Mouse (Mus musculus) forebrain, embryonic 11.5 days (tissue): ENCODE results near the gene C9. TPM values are rescaled to one million over a fixed set of nuclear protein-coding genes. Genes with fewer than 3 reads are reported as not detected.

Source experiments
- ATAC-seq: fragments of 200-750 bp; cut with Nextera tagmentation; replicated peaks from 2 replicates; pipeline ENCODE4 v1.8.0; 2017; ENCODE audit warnings: moderate TSS enrichment; ENCODE audit not compliant: low FRiP score
- DNase-seq: peaks from one replicate; pipeline ENCODE4 v3.0.0-alpha.2; 2017; ENCODE audit warnings: low spot score
- H3K27ac ChIP-seq: fragments of 300-500 bp; sonication (generic); 2 replicates; pipeline ENCODE4 v1.5.1; 2014; ENCODE audit warnings: low read depth, low read length
- H3K27me3 ChIP-seq: fragments of 300-500 bp; sonication (generic); 2 replicates; pipeline ENCODE4 v1.6.1; 2014; ENCODE audit warnings: mild to moderate bottlenecking, low read length, mixed read lengths; ENCODE audit not compliant: control insufficient read depth, insufficient read depth
- H3K36me3 ChIP-seq: fragments of 300-500 bp; sonication (generic); 2 replicates; pipeline ENCODE4 v1.6.1; 2014; ENCODE audit warnings: mild to moderate bottlenecking, low read length, moderate library complexity, mixed read lengths; ENCODE audit not compliant: control insufficient read depth, insufficient read depth
- H3K4me1 ChIP-seq: fragments of 300-500 bp; sonication (generic); replicated peaks from 2 replicates; pipeline ENCODE4 v1.6.1; 2014; ENCODE audit warnings: low read length, mixed read lengths; ENCODE audit not compliant: control insufficient read depth, insufficient read depth
- H3K4me2 ChIP-seq: fragments of 300-500 bp; sonication (generic); 2 replicates; pipeline ENCODE4 v1.6.1; 2014; ENCODE audit warnings: low read depth, mild to moderate bottlenecking, low read length, moderate library complexity, mixed read lengths; ENCODE audit not compliant: severe bottlenecking
- H3K4me3 ChIP-seq: fragments of 300-500 bp; sonication (generic); 2 replicates; pipeline ENCODE4 v1.5.1; 2014; ENCODE audit warnings: low read depth, low read length
- H3K9ac ChIP-seq: fragments of 300-500 bp; sonication (generic); 2 replicates; pipeline ENCODE4 v1.6.1; 2014; ENCODE audit warnings: low read length
- H3K9me3 ChIP-seq: fragments of 300-500 bp; sonication (generic); 2 replicates; pipeline ENCODE4 v1.6.1; 2016; ENCODE audit warnings: low read length, mixed read lengths; ENCODE audit not compliant: control insufficient read depth
- WGBS: fragments of 180-500 bp; shearing (Covaris S2); extraction: QIAGEN DNeasy Blood & Tissue Kit; methylation state at CpG from one replicate; pipeline ENCODE4 v1.1.7; 2014; 5-methylcytosine and 5-hydroxymethylcytosine counted together
- polyA plus RNA-seq: library from polyadenylated mRNA; unstranded; fragments of >200 nt; fragmentation: Nextera tagmentation; extraction: Ambion mirVana; gene quantifications from 2 replicates; pipeline ENCODE4 v1.2.1, GENCODE M21; 2014

Gene C9
- polyA plus RNA-seq, 1 experiment from 2014 or later, result not detected

DNA sequence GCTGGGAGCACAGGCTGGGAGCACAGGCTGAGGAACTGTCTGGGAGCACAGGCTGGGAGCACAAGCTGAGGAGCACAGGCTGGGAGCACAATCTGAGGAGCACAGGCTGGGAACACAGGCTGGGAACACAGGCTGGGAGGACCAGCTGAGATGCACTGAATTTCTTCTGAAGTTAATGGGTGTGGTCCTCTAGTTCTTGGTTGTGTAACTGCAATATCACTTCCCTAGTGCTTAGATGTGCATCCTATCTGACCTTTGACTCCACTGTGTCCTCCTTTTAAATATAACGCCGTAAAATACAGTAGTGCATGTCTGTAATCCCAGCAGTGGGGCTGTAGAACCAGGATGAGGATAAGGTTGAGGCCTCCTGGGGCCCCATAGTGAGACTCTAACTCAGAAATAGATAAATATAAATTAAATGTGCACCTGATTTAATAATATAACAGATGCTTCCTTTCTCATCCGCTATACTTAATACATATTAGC is 88.8 kb downstream of the C9 start:
- Histone ChIP-seq H3K4me1 (no peaks in the 10 kb centered on the region), H3K9me3 (no peaks in the 10 kb centered on the region), H3K9ac (no peak overlapping the region), H3K27me3 (no peaks in the 10 kb centered on the region), H3K36me3 (no peaks in the 10 kb centered on the region), H3K27ac (no peak overlapping the region), H3K4me2 (no peak overlapping the region), H3K4me3 (no peak overlapping the region)
- ATAC-seq (no peak), DNase-seq (no peak)
- 90% methylated on average over 3 of the region's 3 CpGs for WGBS

DNA sequence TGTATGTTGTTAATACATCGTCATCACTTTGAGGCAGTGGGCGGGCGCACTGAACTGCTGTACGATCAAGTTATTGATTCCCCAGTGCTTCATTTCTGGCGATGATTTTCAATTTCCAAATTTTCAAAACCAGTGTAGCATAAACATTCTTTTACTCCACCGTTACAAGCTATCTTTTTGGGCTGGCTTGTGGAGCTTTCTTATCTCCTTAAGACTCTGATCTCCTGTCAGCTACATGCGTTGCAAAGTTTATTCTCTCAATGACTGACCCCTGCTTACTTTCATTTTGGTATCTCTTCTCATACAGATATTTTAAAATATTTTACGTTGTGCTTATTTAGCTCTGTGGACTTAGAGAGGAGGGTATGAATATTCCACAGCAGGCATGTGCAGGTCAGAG is 89.5 kb downstream of the C9 start:
- Histone ChIP-seq H3K4me1 (no peaks in the 10 kb centered on the region), H3K9ac (no peak overlapping the region), H3K9me3 (no peaks in the 10 kb centered on the region), H3K27ac (no peak overlapping the region), H3K4me3 (no peak overlapping the region), H3K36me3 (no peaks in the 10 kb centered on the region), H3K4me2 (no peak overlapping the region), H3K27me3 (no peaks in the 10 kb centered on the region)
- WGBS, result 89% methylated on average over 8 of the region's 8 CpGs
- DNase-seq (no peak), ATAC-seq (no peak)

DNA sequence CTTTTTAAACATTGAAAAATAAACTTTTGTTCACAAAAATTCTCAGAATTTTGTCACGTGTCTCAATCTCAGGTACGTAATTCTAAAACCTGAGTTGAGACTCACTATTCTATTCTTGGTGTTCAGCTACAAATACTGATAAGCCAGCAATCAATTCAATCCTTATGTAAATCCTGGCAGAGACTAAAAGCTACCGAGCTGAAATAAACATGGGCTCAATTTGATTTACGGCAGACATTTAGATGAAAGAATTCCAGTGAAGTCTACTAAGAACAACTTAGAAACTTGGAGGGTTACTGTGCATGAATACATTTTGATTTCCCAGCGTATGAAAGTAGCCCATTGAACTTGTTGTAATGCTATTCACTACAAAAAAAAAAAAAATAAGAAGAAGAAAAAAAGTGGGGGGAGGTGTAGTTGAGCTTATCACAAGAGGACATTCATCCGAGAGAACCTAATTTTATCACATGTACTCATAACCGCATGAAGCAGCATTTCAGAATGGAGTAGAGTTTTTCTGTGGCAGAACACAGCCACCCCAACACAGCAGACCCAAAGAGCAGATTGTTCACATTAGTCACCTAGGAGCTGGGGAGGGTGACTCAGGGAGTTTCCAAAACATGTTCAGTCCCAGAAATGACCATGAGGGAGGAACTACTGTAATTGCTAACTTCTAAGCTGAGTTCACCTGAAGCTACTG is 94.7 kb downstream of the C9 start:
- WGBS, result 89% methylated on average over 7 of the region's 7 CpGs
- Histone ChIP-seq H3K9ac (no peak overlapping the region), H3K4me2 (no peak overlapping the region), H3K27ac (no peak overlapping the region), H3K4me3 (no peak overlapping the region), H3K27me3 (no peaks in the 10 kb centered on the region), H3K4me1 (no peaks in the 10 kb centered on the region), H3K36me3 (no peaks in the 10 kb centered on the region), H3K9me3 (no peaks in the 10 kb centered on the region)
- ATAC-seq (no peak), DNase-seq (no peak)

Other genes with a start within 250 kb of the C9 start
- 53.9 and 55.6 TPM in 2 replicates for gene Dab2, start 145.5 kb upstream of the C9 start, polyA plus RNA-seq
- gene Fyb, start 77.5 kb downstream of the C9 start, polyA plus RNA-seq, result 2.9 and 4.0 TPM in 2 replicates